Mouse (Mus musculus): ENCODE measurements around the gene Mepce. TPM values are rescaled to one million over a fixed set of nuclear protein-coding genes. Genes with fewer than 3 reads are reported as not detected.

Mepce gene
- polyA plus RNA-seq, 1 experiment from 2014 or later = 9.2 TPM

DNA sequence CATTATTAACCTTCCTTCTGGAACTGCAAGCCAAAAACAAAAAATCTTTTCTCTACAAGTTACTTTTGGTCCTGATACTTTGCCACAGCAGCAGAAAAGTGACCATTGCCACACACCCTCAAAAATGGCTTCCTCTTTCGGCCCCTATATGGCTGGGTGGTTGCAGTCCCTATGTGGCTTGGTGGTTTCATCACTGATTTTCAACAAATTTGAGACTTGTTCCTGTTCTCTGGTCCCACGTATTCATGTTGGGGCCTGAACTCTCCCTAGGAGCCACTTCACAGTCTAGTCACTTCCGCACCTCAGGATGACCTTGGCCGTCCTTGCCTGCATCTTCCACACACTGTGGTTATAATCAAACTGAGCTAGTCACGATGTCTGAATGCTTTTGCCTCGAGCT is 41.2 kb upstream of the Mepce start:
- WGBS (ENCODE audit: insufficient replicate concordance) = 78% methylated on average over 6 of the region's 6 CpGs
- Histone ChIP-seq H3K9ac (ENCODE audit: low read depth, low read length) (no peak overlapping the region), H3K9me3 (replicated peaks; ENCODE audit: control insufficient read depth, low read length) (no peaks in the 10 kb centered on the region), H3K4me3 (ENCODE audit: low read depth, low read length) (no peak overlapping the region), H3K4me2 (no peak overlapping the region), H3K27me3 (ENCODE audit: control insufficient read depth, insufficient read depth, low read length) (no peaks in the 10 kb centered on the region), H3K27ac (ENCODE audit: low read depth, low read length) (no peak overlapping the region), H3K36me3 (ENCODE audit: control insufficient read depth, insufficient read depth, low read length) (no peaks in the 10 kb centered on the region), H3K4me1 (ENCODE audit: control insufficient read depth, insufficient read depth, low read length) (no peaks in the 10 kb centered on the region)
- ATAC-seq (replicated peaks; ENCODE audit: insufficient number of reproducible peaks, low FRiP score, low TSS enrichment) = no peak

GRCm38 (mm10) chr5:137826421-137826820 is 39.0 kb upstream of the Mepce start:
- Histone ChIP-seq H3K27ac (ENCODE audit: low read depth, low read length) (no peak overlapping the region), H3K4me1 (ENCODE audit: control insufficient read depth, insufficient read depth, low read length) (no peaks in the 10 kb centered on the region), H3K27me3 (ENCODE audit: control insufficient read depth, insufficient read depth, low read length) (no peaks in the 10 kb centered on the region), H3K4me2 (no peak overlapping the region), H3K36me3 (ENCODE audit: control insufficient read depth, insufficient read depth, low read length) (no peaks in the 10 kb centered on the region), H3K4me3 (ENCODE audit: low read depth, low read length) (no peak overlapping the region), H3K9ac (ENCODE audit: low read depth, low read length) (no peak overlapping the region), H3K9me3 (replicated peaks; ENCODE audit: control insufficient read depth, low read length) (no peaks in the 10 kb centered on the region)
- WGBS (ENCODE audit: insufficient replicate concordance) = 30% methylated on average over 7 of the region's 7 CpGs
- ATAC-seq (replicated peaks; ENCODE audit: insufficient number of reproducible peaks, low FRiP score, low TSS enrichment) = no peak

DNA sequence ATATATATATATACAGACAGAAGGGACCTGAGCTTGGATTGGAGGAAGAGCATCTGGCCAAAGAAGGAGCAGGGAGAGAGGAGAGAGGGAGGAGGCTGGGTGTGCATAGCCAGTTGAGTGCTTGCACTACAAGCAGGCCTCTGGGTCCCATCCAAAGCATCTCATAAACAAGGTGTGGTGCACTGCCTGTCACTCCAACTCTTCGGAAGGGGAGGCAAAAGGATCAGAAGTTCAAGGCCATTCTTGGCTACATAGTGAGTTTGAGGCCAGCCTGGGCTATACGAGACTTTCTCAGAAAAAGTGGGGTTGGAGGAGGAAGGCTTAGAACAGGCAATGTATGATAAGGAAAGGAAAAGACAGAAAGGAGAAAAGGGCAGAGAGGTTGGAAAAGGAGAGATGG is 38.5 kb upstream of the Mepce start:
- ATAC-seq (replicated peaks; ENCODE audit: insufficient number of reproducible peaks, low FRiP score, low TSS enrichment) = no peak
- Histone ChIP-seq H3K9ac (ENCODE audit: low read depth, low read length) (no peak overlapping the region), H3K4me2 (no peak overlapping the region), H3K27ac (ENCODE audit: low read depth, low read length) (no peak overlapping the region), H3K27me3 (ENCODE audit: control insufficient read depth, insufficient read depth, low read length) (no peaks in the 10 kb centered on the region), H3K36me3 (ENCODE audit: control insufficient read depth, insufficient read depth, low read length) (no peaks in the 10 kb centered on the region), H3K9me3 (replicated peaks; ENCODE audit: control insufficient read depth, low read length) (no peaks in the 10 kb centered on the region), H3K4me3 (ENCODE audit: low read depth, low read length) (no peak overlapping the region), H3K4me1 (ENCODE audit: control insufficient read depth, insufficient read depth, low read length) (no peaks in the 10 kb centered on the region)
- 78% methylated on average over 2 of the region's 2 CpGs for WGBS (ENCODE audit: insufficient replicate concordance)

GRCm38 (mm10) chr5:137825030-137825429 is 37.6 kb upstream of the Mepce start:
- WGBS (ENCODE audit: insufficient replicate concordance) = 82% methylated on average over 3 of the region's 3 CpGs
- no peak for ATAC-seq (replicated peaks; ENCODE audit: insufficient number of reproducible peaks, low FRiP score, low TSS enrichment)

GRCm38 (mm10) chr5:137823455-137824045 is 36.1 kb upstream of the Mepce start:
- 80% methylated on average over 6 of the region's 6 CpGs for WGBS (ENCODE audit: insufficient replicate concordance)
- no peak overlapping the region for H3K27ac ChIP-seq (ENCODE audit: low read depth, low read length)
- H3K9ac ChIP-seq (ENCODE audit: low read depth, low read length) = no peak overlapping the region
- ATAC-seq (replicated peaks; ENCODE audit: insufficient number of reproducible peaks, low FRiP score, low TSS enrichment) = no peak
- no peak overlapping the region for H3K4me3 ChIP-seq (ENCODE audit: low read depth, low read length)
- H3K4me1 ChIP-seq (ENCODE audit: control insufficient read depth, insufficient read depth, low read length) = no peaks in the 10 kb centered on the region
- H3K27me3 ChIP-seq (ENCODE audit: control insufficient read depth, insufficient read depth, low read length) = no peaks in the 10 kb centered on the region
- H3K36me3 ChIP-seq (ENCODE audit: control insufficient read depth, insufficient read depth, low read length) = no peaks in the 10 kb centered on the region
- no peaks in the 10 kb centered on the region for H3K9me3 ChIP-seq (replicated peaks; ENCODE audit: control insufficient read depth, low read length)
- no peak overlapping the region for H3K4me2 ChIP-seq

More at GRCm38 (mm10) chr5:137825030-137825429, 37.6 kb upstream of the Mepce start:
- Histone ChIP-seq H3K4me2 (no peak overlapping the region), H3K4me3 (ENCODE audit: low read depth, low read length) (no peak overlapping the region), H3K27me3 (ENCODE audit: control insufficient read depth, insufficient read depth, low read length) (no peaks in the 10 kb centered on the region), H3K4me1 (ENCODE audit: control insufficient read depth, insufficient read depth, low read length) (no peaks in the 10 kb centered on the region), H3K9me3 (replicated peaks; ENCODE audit: control insufficient read depth, low read length) (no peaks in the 10 kb centered on the region), H3K36me3 (ENCODE audit: control insufficient read depth, insufficient read depth, low read length) (no peaks in the 10 kb centered on the region), H3K27ac (ENCODE audit: low read depth, low read length) (no peak overlapping the region), H3K9ac (ENCODE audit: low read depth, low read length) (no peak overlapping the region)

GRCm38 (mm10) chr5:137822602-137823001 is 35.1 kb upstream of the Mepce start:
- ATAC-seq (replicated peaks; ENCODE audit: insufficient number of reproducible peaks, low FRiP score, low TSS enrichment) = no peak
- WGBS (ENCODE audit: insufficient replicate concordance) = 77% methylated on average over 1 of the region's 1 CpGs

GRCm38 (mm10) chr5:137822126-137822525 is 34.7 kb upstream of the Mepce start:
- peaks cover 2% of the 10 kb centered on the region; the same call in 1 of the 2 replicates for H3K4me1 ChIP-seq (ENCODE audit: control insufficient read depth, insufficient read depth, low read length)
- H3K9ac ChIP-seq (ENCODE audit: low read depth, low read length) = no peak overlapping the region
- H3K27ac ChIP-seq (ENCODE audit: low read depth, low read length) = no peak overlapping the region
- H3K9me3 ChIP-seq (replicated peaks; ENCODE audit: control insufficient read depth, low read length) = no peaks in the 10 kb centered on the region
- H3K4me2 ChIP-seq = no peak overlapping the region
- WGBS (ENCODE audit: insufficient replicate concordance) = 56% methylated on average over 4 of the region's 4 CpGs
- no peaks in the 10 kb centered on the region for H3K36me3 ChIP-seq (ENCODE audit: control insufficient read depth, insufficient read depth, low read length)
- H3K27me3 ChIP-seq (ENCODE audit: control insufficient read depth, insufficient read depth, low read length) = no peaks in the 10 kb centered on the region
- ATAC-seq (replicated peaks; ENCODE audit: insufficient number of reproducible peaks, low FRiP score, low TSS enrichment) = no peak
- no peak overlapping the region for H3K4me3 ChIP-seq (ENCODE audit: low read depth, low read length)

More at GRCm38 (mm10) chr5:137822602-137823001, 35.1 kb upstream of the Mepce start:
- Histone ChIP-seq H3K9me3 (replicated peaks; ENCODE audit: control insufficient read depth, low read length) (no peaks in the 10 kb centered on the region), H3K27me3 (ENCODE audit: control insufficient read depth, insufficient read depth, low read length) (no peaks in the 10 kb centered on the region), H3K9ac (ENCODE audit: low read depth, low read length) (no peak overlapping the region), H3K27ac (ENCODE audit: low read depth, low read length) (no peak overlapping the region), H3K4me3 (ENCODE audit: low read depth, low read length) (no peak overlapping the region), H3K4me1 (ENCODE audit: control insufficient read depth, insufficient read depth, low read length) (no peaks in the 10 kb centered on the region), H3K4me2 (no peak overlapping the region), H3K36me3 (ENCODE audit: control insufficient read depth, insufficient read depth, low read length) (no peaks in the 10 kb centered on the region)

DNA sequence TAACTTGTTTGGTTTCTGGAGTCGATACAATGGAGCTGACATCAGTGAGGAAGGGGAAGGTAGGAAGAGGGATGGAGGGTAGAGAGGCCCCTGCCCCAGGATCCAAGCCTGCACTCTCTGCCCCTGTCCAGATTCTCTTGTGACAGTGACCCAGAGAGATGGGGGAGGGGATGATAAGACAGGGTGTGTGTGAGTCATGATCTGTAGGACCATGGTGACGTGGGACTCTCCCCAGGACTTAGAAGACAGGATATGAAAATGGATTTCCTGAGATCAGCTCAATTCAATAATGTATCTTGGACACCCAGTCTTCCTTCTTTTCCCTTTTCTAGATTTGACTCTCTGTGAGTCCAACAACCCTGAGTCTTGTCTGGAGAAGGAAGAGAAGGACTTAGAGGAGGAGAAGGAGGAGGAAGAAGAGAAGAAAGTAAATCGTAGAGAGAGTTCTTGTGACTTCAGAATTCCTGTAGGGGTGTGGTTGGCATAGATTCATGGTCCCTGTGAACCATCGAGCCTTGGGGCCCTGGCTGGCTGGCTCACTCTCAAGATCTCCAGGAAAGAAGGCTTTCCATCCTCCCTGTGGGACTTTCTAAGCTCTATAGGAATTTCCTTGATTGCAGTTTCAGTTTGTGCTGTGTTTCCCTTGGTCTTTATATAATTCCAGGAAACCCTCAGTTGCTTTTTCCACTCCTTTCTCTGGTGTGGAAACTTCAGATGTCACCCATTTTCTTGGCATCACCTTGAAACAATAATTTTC is 30.2 kb upstream of the Mepce start:
- H3K4me1 ChIP-seq (ENCODE audit: control insufficient read depth, insufficient read depth, low read length) = peaks cover 2% of the 10 kb centered on the region; the same call in 1 of the 2 replicates
- 54% methylated on average over 4 of the region's 4 CpGs for WGBS (ENCODE audit: insufficient replicate concordance)
- H3K9ac ChIP-seq (ENCODE audit: low read depth, low read length) = no peak overlapping the region
- no peaks in the 10 kb centered on the region for H3K9me3 ChIP-seq (replicated peaks; ENCODE audit: control insufficient read depth, low read length)
- ATAC-seq (replicated peaks; ENCODE audit: insufficient number of reproducible peaks, low FRiP score, low TSS enrichment) = no peak
- H3K27me3 ChIP-seq (ENCODE audit: control insufficient read depth, insufficient read depth, low read length) = no peaks in the 10 kb centered on the region
- H3K36me3 ChIP-seq (ENCODE audit: control insufficient read depth, insufficient read depth, low read length) = no peaks in the 10 kb centered on the region
- no peak overlapping the region for H3K4me3 ChIP-seq (ENCODE audit: low read depth, low read length)
- no peak overlapping the region for H3K4me2 ChIP-seq
- peak overlapping the region; percentile 36 for H3K27ac ChIP-seq (ENCODE audit: low read depth, low read length)

DNA sequence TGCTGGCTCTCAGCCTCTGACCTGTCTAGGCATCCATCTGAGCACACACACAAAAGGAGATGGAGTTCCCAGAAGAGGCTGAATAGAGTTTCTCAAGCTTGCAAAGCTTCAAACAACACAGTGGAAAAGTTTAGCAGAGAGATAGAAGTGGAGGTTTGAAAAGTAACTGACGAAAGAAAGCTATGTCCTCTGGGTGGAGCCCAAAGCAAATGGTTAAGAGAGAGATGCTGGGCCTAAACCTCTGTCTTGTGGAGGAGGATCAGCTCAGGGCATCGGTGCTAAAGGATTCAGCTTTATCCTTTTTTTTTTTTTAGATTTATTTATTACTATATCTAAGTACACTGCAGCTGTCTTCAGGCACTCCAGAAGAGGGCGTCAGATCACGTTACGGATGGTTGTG is 20.9 kb upstream of the Mepce start:
- H3K36me3 ChIP-seq (ENCODE audit: control insufficient read depth, insufficient read depth, low read length) = no peaks in the 10 kb centered on the region
- H3K9ac ChIP-seq (ENCODE audit: low read depth, low read length) = no peak overlapping the region
- no peak overlapping the region for H3K4me2 ChIP-seq

More for the DNA sequence above, 20.9 kb upstream of the Mepce start:
- 82% methylated on average over 5 of the region's 5 CpGs for WGBS (ENCODE audit: insufficient replicate concordance)
- ATAC-seq (replicated peaks; ENCODE audit: insufficient number of reproducible peaks, low FRiP score, low TSS enrichment) = no peak
- no peaks in the 10 kb centered on the region for H3K9me3 ChIP-seq (replicated peaks; ENCODE audit: control insufficient read depth, low read length)
- no peak overlapping the region for H3K4me3 ChIP-seq (ENCODE audit: low read depth, low read length)
- H3K4me1 ChIP-seq (ENCODE audit: control insufficient read depth, insufficient read depth, low read length) = no peaks in the 10 kb centered on the region
- no peaks in the 10 kb centered on the region for H3K27me3 ChIP-seq (ENCODE audit: control insufficient read depth, insufficient read depth, low read length)
- no peak overlapping the region for H3K27ac ChIP-seq (ENCODE audit: low read depth, low read length)
